Mouse (Mus musculus): Measurements from ENCODE around the gene Asb6.

DNA sequence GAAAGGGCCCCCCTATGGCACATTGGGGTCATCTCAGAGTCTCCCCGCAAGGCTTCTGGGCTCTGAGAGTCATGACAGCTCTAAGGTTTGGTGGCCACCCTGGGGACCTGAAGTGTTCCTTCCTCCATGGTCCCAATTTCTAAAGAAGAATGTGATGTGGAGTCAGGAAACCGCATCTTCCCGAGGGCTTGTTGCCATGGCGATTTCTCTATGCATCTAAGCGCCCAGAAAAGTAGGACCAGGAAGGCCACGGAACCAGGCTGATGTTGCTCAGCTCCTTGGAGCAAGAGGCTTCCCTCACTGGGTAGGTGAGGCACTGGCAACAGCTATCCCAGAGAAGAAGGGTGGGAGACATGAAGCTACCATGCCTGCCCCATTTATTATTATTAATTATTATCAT, 26.9 kb upstream of the Asb6 start:
- TF ChIP-seq POLR2A (IDR thresholded peaks at IDR 0.05; ENCODE audit: insufficient read depth, low read depth, low read length) (no peak), CTCF (IDR thresholded peaks at IDR 0.05) (no peak)

Data from heart, adult 2 months (tissue).